Mouse (Mus musculus) retina, adult 2 months (tissue): ENCODE results near the gene Slc25a11.

Source experiments
- DNase-seq: peaks from one replicate; pipeline ENCODE4 v3.0.0-alpha.2; 2012; ENCODE audit warnings: low read depth, low spot score

Slc25a11 gene

GRCm38 (mm10) chr11:70668335-70668770, 21.1 kb upstream of the Slc25a11 start:
- DNase-seq = no peak

- no peak for DNase-seq
Measured at GRCm38 (mm10) chr11:70667271-70668150, 20.2 kb upstream of the Slc25a11 start.

- no peak for DNase-seq
Measured at GRCm38 (mm10) chr11:70666687-70667086, 19.4 kb upstream of the Slc25a11 start.

GRCm38 (mm10) chr11:70664741-70665140, 17.5 kb upstream of the Slc25a11 start:
- DNase-seq = no peak

- DNase-seq = no peak
Measured at GRCm38 (mm10) chr11:70663957-70664356, 16.7 kb upstream of the Slc25a11 start.

- DNase-seq = no peak
Measured at GRCm38 (mm10) chr11:70663101-70663500, 15.8 kb upstream of the Slc25a11 start.

GRCm38 (mm10) chr11:70660571-70660970, 13.3 kb upstream of the Slc25a11 start:
- no peak for DNase-seq

GRCm38 (mm10) chr11:70658942-70659341, 11.7 kb upstream of the Slc25a11 start:
- DNase-seq = no peak

GRCm38 (mm10) chr11:70658521-70658920, 11.2 kb upstream of the Slc25a11 start:
- no peak for DNase-seq

GRCm38 (mm10) chr11:70657991-70658390, 10.7 kb upstream of the Slc25a11 start:
- DNase-seq = no peak

- no peak for DNase-seq
Measured at GRCm38 (mm10) chr11:70657573-70657972, 10.3 kb upstream of the Slc25a11 start.

GRCm38 (mm10) chr11:70656964-70657363, 9.7 kb upstream of the Slc25a11 start, which contains the start of gene Eno3:
Gene Eno3 (plus strand): TSS chr11:70657202.
- no peak for DNase-seq

GRCm38 (mm10) chr11:70656456-70656927, 9.2 kb upstream of the Slc25a11 start:
- DNase-seq = no peak

- DNase-seq = no peak
Measured at GRCm38 (mm10) chr11:70655571-70656455, 8.5 kb upstream of the Slc25a11 start.

- peak; percentile 64 for DNase-seq
Measured at GRCm38 (mm10) chr11:70654923-70655570, 7.8 kb upstream of the Slc25a11 start.

- DNase-seq = peak; percentile 62
Measured at GRCm38 (mm10) chr11:70654198-70654922, 7.1 kb upstream of the Slc25a11 start, which contains the start of gene Pfn1. Gene Pfn1 (minus strand): TSS chr11:70654644.

GRCm38 (mm10) chr11:70653345-70654197, 6.3 kb upstream of the Slc25a11 start:
- DNase-seq = peak; percentile 44

- no peak for DNase-seq
Measured at GRCm38 (mm10) chr11:70652884-70653344, 5.6 kb upstream of the Slc25a11 start.

GRCm38 (mm10) chr11:70652029-70652883, 5.0 kb upstream of the Slc25a11 start:
- DNase-seq = no peak
